Mouse (Mus musculus) hindbrain, embryonic 11.5 days (tissue): Measurements from ENCODE around the gene Cep131. TPM values are rescaled to one million over a fixed set of nuclear protein-coding genes. Genes with fewer than 3 reads are reported as not detected.
A peak's percentile ranks its signal among the peaks of the same experiment; 100 is the strongest.

Experiments
- ATAC-seq: fragments of 200-750 bp; cut with Nextera tagmentation; 2 replicates; pipeline ENCODE4 v1.8.0; 2017; ENCODE audit warnings: mild to moderate bottlenecking, moderate TSS enrichment, moderate library complexity; ENCODE audit not compliant: low FRiP score
- DNase-seq: peaks from one replicate; pipeline ENCODE4 v3.0.0-alpha.2; 2015; ENCODE audit warnings: low spot score
- H3K27ac ChIP-seq: fragments of 300-500 bp; sonication (generic); 2 replicates; pipeline ENCODE4 v1.5.1; 2014; ENCODE audit warnings: mild to moderate bottlenecking, low read depth, low read length
- H3K27me3 ChIP-seq: fragments of 300-500 bp; sonication (generic); 2 replicates; pipeline ENCODE4 v1.6.1; 2014; ENCODE audit warnings: mild to moderate bottlenecking, low read length, moderate library complexity, mixed read lengths; ENCODE audit not compliant: control insufficient read depth, insufficient read depth
- H3K36me3 ChIP-seq: fragments of 300-500 bp; sonication (generic); 2 replicates; pipeline ENCODE4 v1.6.1; 2014; ENCODE audit warnings: mild to moderate bottlenecking, low read length, moderate library complexity, mixed read lengths; ENCODE audit not compliant: control insufficient read depth, insufficient read depth
- H3K4me1 ChIP-seq: fragments of 300-500 bp; sonication (generic); replicated peaks from 2 replicates; pipeline ENCODE4 v1.6.1; 2014; ENCODE audit warnings: low read length, mixed read lengths; ENCODE audit not compliant: control insufficient read depth, insufficient read depth
- H3K4me2 ChIP-seq: fragments of 300-500 bp; sonication (generic); replicated peaks from 2 replicates; pipeline ENCODE4 v1.6.1; 2014; ENCODE audit warnings: mild to moderate bottlenecking, low read depth, low read length
- H3K4me3 ChIP-seq: fragments of 300-500 bp; sonication (generic); 2 replicates; pipeline ENCODE4 v1.5.1; 2014; ENCODE audit warnings: low read depth, low read length
- H3K9ac ChIP-seq: fragments of 300-500 bp; sonication (generic); 2 replicates; pipeline ENCODE4 v1.6.1; 2014; ENCODE audit warnings: low read depth, low read length
- H3K9me3 ChIP-seq: fragments of 300-500 bp; sonication (generic); 2 replicates; pipeline ENCODE4 v1.6.1; 2016; ENCODE audit warnings: low read length; ENCODE audit not compliant: control insufficient read depth
- WGBS: fragments of 180-500 bp; shearing (Covaris S2); extraction: QIAGEN DNeasy Blood & Tissue Kit; methylation state at CpG from one replicate; pipeline ENCODE4 v1.1.7; 2014; 5-methylcytosine and 5-hydroxymethylcytosine counted together
- polyA plus RNA-seq: library from polyadenylated mRNA; unstranded; fragments of >200 nt; fragmentation: Nextera tagmentation; extraction: Ambion mirVana; gene quantifications from 2 replicates; pipeline ENCODE4 v1.2.1, GENCODE M21; 2014

Cep131 gene
- polyA plus RNA-seq, 1 experiment from 2014 or later = 24.6 TPM

DNA sequence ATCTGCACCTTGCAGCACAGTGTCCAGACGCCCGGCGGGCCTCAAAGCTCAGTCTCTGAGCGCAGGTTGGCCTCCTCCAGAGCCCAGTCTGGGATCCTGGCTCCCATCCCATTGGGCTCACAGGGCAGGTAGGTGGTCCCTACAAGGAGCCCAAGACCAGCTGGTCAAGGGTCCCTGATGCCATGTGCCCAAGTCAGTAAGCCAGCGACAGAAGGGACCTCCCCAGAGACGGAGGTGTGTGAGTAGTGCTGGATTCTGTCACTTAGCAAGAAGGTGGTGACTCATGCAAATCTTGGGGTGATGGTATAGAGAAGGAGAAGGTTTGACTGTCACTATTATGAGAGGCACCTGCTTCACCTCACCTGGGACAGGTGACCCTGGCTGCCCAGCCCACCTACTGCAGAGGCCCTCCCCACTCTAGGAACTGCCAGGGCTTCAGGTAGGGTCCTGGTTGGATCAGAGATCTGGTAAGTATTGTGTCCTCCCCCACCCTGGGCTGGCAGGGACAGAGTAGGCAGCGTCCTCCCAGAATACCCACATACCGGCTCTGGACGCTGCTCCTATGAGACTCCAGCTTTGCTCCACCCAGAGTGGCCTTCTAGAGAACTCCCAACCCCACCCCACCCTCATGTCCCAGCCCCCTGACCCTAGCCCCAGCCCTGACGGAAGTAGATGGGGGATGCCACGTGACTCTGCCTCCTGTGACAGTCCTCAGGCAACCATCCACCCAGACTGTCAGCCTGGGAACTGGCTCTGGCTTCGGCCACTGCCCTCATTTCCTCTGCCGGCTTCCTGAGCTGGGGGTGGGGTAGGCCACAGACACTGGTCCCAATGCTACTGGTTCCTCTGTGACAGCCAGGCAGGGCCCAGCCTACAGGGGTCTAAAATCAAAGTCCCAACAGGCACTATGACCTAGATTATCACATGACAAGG, 45.2 kb downstream of the Cep131 start:
- H3K4me2 ChIP-seq = no peak overlapping the region
- H3K4me3 ChIP-seq = no peak overlapping the region
- H3K9me3 ChIP-seq = no peaks in the 10 kb centered on the region
- peaks cover 4% of the 10 kb centered on the region for H3K4me1 ChIP-seq
- WGBS = 74% methylated on average over 13 of the region's 13 CpGs
- ATAC-seq (no peak), DNase-seq (no peak)
- H3K9ac ChIP-seq = no peak overlapping the region
- peaks cover 8% of the 10 kb centered on the region for H3K27me3 ChIP-seq
- H3K36me3 ChIP-seq = no peaks in the 10 kb centered on the region
- no peak overlapping the region for H3K27ac ChIP-seq

GRCm38 (mm10) chr11:120040440-120040839, 46.2 kb downstream of the Cep131 start:
- no peaks in the 10 kb centered on the region for H3K36me3 ChIP-seq
- WGBS = 78% methylated on average over 8 of the region's 8 CpGs
- no peaks in the 10 kb centered on the region for H3K4me1 ChIP-seq
- H3K9me3 ChIP-seq = no peaks in the 10 kb centered on the region
- H3K27ac ChIP-seq = no peak overlapping the region
- H3K9ac ChIP-seq = no peak overlapping the region
- no peak overlapping the region for H3K4me3 ChIP-seq
- DNase-seq = no peak
- no peak for ATAC-seq
- no peak overlapping the region for H3K4me2 ChIP-seq
- no peaks in the 10 kb centered on the region for H3K27me3 ChIP-seq

DNA sequence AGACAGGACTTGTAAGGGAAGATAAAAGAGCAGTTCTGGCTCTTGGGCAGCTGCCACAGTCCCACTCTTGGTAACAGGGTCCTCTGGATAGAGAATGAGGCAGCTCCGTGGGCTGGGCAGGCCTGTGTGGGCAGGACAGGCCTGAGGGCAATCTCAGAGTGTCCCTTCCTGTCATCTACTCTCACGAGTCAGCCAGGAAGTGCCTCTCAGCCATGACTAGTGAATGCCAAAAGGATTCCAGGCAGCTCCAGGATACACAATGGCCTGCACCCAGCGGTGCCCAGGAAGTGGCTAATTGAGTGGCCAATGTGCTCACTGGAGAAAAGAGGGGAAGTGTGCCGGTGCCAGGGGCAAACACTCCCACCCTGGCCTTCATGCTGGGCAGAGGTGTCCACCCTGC, 47.0 kb downstream of the Cep131 start:
- no peak overlapping the region for H3K4me3 ChIP-seq
- H3K27me3 ChIP-seq = no peaks in the 10 kb centered on the region
- ATAC-seq = no peak
- WGBS = 48% methylated on average over 4 of the region's 4 CpGs
- H3K9me3 ChIP-seq = no peaks in the 10 kb centered on the region
- no peaks in the 10 kb centered on the region for H3K4me1 ChIP-seq
- no peak for DNase-seq
- H3K9ac ChIP-seq = no peak overlapping the region
- no peak overlapping the region; the same call in 1 of the 2 replicates for H3K27ac ChIP-seq
- no peaks in the 10 kb centered on the region for H3K36me3 ChIP-seq
- H3K4me2 ChIP-seq = no peak overlapping the region

DNA sequence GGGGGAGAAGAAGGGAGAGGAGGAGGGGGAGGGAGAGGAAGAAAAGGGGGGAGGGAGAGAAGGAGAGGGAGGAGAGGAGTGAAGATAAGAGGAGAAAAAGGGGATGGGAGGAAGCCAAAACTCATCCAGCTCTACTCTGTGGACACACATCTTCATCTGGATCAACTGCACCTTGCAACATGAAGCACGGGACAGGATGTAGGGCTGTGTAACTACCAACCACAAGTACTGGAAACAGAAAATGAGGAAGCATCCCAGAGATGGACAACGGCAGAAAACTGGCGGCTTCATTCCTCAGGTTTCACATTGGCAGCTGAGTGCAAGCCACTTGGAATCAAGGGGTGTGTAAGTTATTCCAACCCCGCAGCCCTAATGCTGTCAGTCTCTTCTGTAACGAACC, 51.9 kb downstream of the Cep131 start:
- no peak overlapping the region for H3K27ac ChIP-seq
- no peaks in the 10 kb centered on the region for H3K36me3 ChIP-seq
- ATAC-seq = no peak
- H3K27me3 ChIP-seq = no peaks in the 10 kb centered on the region
- H3K9ac ChIP-seq = no peak overlapping the region
- no peak for DNase-seq
- 0 out of 2 replicates have a peak, but pooled peaks cover under 1% of the 10 kb centered on the region for H3K4me1 ChIP-seq
- no peak overlapping the region for H3K4me3 ChIP-seq
- 83% methylated on average over 5 of the region's 5 CpGs for WGBS
- no peaks in the 10 kb centered on the region for H3K9me3 ChIP-seq
- no peak overlapping the region for H3K4me2 ChIP-seq

DNA sequence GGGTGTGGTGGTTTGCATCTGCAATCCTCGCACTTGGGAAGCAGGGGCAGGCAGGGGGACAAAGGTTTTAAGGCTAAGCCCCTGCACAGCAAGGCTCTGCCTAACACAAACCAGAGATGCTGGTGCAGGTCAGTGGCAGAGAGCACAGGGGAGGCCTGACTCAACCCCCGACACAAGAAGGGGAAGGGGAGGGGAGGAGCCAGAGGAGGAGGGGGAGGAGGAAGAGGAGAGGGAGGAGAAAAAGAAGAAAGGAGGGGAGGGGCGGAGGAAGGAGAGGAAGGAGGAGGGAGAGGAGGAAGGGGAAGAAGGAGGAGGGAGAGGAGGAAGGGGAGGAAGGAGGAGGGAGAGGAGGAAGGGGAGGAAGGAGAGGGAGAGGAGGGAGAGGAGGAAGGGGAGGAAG, 52.3 kb downstream of the Cep131 start:
- H3K9ac ChIP-seq = no peak overlapping the region
- DNase-seq (no peak), ATAC-seq (no peak)
- H3K4me2 ChIP-seq = no peak overlapping the region
- no peaks in the 10 kb centered on the region for H3K27me3 ChIP-seq
- H3K9me3 ChIP-seq = no peaks in the 10 kb centered on the region
- 0 out of 2 replicates have a peak, but pooled peaks cover 3% of the 10 kb centered on the region for H3K4me1 ChIP-seq
- H3K27ac ChIP-seq = no peak overlapping the region
- no peaks in the 10 kb centered on the region for H3K36me3 ChIP-seq
- 22% methylated on average over 3 of the region's 3 CpGs for WGBS
- H3K4me3 ChIP-seq = no peak overlapping the region

- H3K36me3 ChIP-seq = no peaks in the 10 kb centered on the region
- H3K9me3 ChIP-seq = no peaks in the 10 kb centered on the region
- H3K27me3 ChIP-seq = no peaks in the 10 kb centered on the region
- no peak overlapping the region for H3K9ac ChIP-seq
- WGBS = 63% methylated on average over 3 of the region's 3 CpGs
- 0 out of 2 replicates have a peak, but pooled peaks cover 3% of the 10 kb centered on the region for H3K4me1 ChIP-seq
- no peak overlapping the region for H3K4me2 ChIP-seq
- H3K4me3 ChIP-seq = no peak overlapping the region
- no peak for ATAC-seq
- H3K27ac ChIP-seq = no peak overlapping the region
- no peak for DNase-seq
Observed at GRCm38 (mm10) chr11:120033473-120033872, 53.2 kb downstream of the Cep131 start.

GRCm38 (mm10) chr11:120032052-120032451, 54.6 kb downstream of the Cep131 start:
- DNase-seq (no peak), ATAC-seq (no peak)
- no peak overlapping the region for H3K9ac ChIP-seq
- no peaks in the 10 kb centered on the region for H3K27me3 ChIP-seq
- H3K4me1 ChIP-seq = 0 out of 2 replicates have a peak, but pooled peaks cover 3% of the 10 kb centered on the region
- no peaks in the 10 kb centered on the region for H3K9me3 ChIP-seq
- H3K4me2 ChIP-seq = no peak overlapping the region
- H3K4me3 ChIP-seq = no peak overlapping the region
- WGBS = 69% methylated on average over 8 of the region's 8 CpGs
- H3K36me3 ChIP-seq = no peaks in the 10 kb centered on the region
- H3K27ac ChIP-seq = no peak overlapping the region

DNA sequence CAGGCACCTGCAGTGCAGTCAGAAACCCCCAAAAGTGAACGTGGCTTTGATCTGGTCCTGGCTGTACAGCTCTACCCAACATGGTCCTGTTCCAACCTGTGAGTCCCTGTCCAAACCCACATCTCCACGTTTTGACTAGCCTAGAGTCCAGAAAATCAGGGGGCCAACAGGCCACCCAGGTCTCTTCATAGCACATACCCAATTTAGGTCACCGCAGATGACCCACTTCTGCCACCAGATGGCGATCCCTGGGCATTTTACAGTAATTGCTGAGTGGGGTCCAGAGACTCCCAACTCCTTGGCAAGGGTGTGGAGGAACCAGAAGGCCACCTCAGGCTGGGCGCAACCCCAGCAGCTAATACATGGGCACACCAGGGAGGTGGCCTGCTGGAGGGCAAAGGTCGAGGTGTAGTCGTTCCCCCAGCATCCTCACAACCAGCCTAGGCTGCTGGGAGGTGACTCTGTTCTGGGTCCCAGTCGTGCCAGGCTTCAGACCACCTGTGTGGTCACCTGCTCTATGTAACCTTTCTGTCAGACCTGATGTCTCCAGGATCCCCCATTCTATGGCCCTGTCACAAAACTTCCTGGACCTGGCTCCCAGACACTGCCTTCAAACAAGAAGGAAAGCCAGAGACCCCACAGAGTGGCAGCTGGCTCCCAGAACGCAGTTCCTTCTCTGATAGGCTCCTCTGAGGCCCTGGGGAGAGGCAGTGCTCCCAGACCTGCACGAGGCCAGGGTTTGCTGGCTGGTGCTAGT, 56.3 kb downstream of the Cep131 start:
- no peak overlapping the region for H3K9ac ChIP-seq
- 36% methylated on average over 10 of the region's 10 CpGs for WGBS
- no peaks in the 10 kb centered on the region for H3K36me3 ChIP-seq
- ATAC-seq = no peak
- H3K4me3 ChIP-seq = no peak overlapping the region
- no peak overlapping the region for H3K27ac ChIP-seq
- 0 out of 2 replicates have a peak, but pooled peaks cover 3% of the 10 kb centered on the region for H3K4me1 ChIP-seq
- H3K4me2 ChIP-seq = no peak overlapping the region
- DNase-seq = peak; percentile 75
- no peaks in the 10 kb centered on the region for H3K9me3 ChIP-seq
- H3K27me3 ChIP-seq = no peaks in the 10 kb centered on the region
